Mouse (Mus musculus) kidney, postnatal 36 days (tissue): ENCODE results near the gene Plekha1.

Experiments
- DNase-seq, 2 experiments: peaks; one replicate each; pipeline ENCODE4 v3.0.0; 2021 to 2022; ENCODE audit warnings: mixed read lengths in 2 of 2

Gene Plekha1

DNA sequence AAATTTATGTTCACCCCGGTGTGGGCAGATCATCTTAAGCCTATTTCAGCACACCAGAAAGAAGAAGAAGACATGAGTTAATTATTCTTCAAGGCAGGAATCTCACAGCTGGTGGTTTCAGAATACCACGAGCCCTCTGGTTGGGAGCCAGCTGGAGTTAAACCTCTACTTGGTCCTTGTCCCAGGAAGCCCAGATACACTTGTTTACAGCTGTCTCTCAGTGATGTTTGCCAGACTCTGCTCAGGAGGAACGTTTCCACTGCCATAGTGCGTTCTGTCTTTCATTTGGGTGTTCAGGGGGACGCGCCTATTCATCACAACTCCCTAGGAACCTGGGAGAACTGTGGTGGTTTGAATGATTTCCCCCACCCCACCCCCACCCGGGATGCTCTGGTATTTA is 94.3 kb downstream of the Plekha1 start:
- DNase-seq = peak; percentile 86 to 93

DNA sequence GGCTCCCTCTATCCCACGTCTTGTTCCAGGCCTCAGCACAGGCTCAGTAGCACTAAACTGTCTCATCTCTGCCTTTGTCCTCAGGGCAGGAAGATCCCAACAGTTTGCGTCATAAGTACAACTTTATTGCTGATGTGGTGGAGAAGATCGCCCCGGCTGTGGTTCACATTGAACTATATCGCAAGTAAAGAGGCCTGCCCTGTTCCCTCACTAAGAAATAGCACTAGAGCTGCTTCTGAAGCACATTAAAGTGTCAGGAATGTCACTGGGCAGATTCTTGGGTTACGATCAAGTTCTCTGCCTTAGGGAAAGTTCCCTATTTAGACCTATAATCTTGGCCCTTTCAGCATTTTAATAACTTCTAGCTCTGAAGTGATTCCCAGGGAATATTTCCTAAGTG is 95.9 kb downstream of the Plekha1 start:
- no peak for DNase-seq
